Mouse (Mus musculus) brain, embryonic 14.5 days (tissue): ENCODE measurements at regions not wholly inside any gene's neighbourhood (a gene's known extent, or its start where the extent isn't known, plus 50 kb on each side); places are given as distances from the start of the nearest gene placed in this dataset.
A peak's percentile ranks its signal among the peaks of the same experiment; 100 is the strongest.

Experiments
- DNase-seq: peaks from one replicate; pipeline ENCODE4 v3.0.0-alpha.2; 2011; ENCODE audit warnings: low read depth
- CTCF ChIP-seq: fragments of 200-500 bp; IDR thresholded peaks from 2 replicates; pipeline ENCODE4 v1.5.1; 2012; ENCODE audit warnings: inconsistent platforms, mild to moderate bottlenecking, moderate library complexity, borderline replicate concordance; ENCODE audit not compliant: insufficient read depth, insufficient read length; ENCODE audit errors: extremely low read depth
- POLR2A ChIP-seq: fragments of 200-500 bp; IDR thresholded peaks from 2 replicates; pipeline ENCODE4 v1.6.1; 2012; ENCODE audit warnings: mild to moderate bottlenecking, inconsistent platforms, borderline replicate concordance; ENCODE audit not compliant: poor library complexity, insufficient read depth, insufficient read length, severe bottlenecking; ENCODE audit errors: extremely low read depth

DNA sequence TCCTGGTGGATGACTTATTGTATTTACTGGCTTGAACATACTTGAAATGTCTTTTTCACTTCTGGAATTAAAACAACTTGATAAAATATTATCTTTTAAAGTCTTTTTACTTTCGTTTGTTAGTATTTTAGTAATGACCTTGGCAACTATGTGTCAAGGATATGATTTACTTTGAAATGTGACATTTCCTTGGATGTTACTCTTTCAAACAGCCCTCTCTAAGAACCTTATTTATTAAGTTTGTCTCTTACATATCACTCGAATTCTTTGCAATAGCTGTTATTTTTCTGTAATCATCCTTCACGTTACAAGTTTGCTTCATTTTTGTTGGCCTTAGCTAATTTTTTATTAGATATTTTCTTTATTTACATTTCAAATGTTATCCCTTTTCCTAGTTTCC, 469.8 kb downstream of the Eepd1 start:
- no peak for DNase-seq
- no peak for TF ChIP-seq POLR2A
- TF ChIP-seq CTCF: no peak

DNA sequence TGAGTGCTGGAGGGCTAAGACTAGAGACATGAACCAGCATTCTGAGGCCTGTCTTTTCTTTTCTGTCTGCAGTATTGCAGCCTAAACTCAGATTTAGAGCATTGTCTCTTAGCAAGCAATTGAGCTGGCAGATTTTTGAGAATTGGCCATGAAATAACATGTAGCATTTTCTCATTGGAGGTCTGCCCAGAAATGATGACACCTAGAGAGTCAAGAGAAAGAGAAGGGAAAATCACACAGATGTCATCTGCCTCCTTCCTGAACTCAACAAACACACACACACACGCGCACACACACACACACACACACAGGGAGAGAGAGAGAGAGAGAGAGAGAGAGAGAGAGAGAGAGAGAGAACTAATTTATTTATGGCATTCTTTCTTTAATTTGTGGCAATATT, 477.7 kb downstream of the Eepd1 start:
- TF ChIP-seq POLR2A (no peak), CTCF (no peak)
- peak; percentile 74 for DNase-seq

DNA sequence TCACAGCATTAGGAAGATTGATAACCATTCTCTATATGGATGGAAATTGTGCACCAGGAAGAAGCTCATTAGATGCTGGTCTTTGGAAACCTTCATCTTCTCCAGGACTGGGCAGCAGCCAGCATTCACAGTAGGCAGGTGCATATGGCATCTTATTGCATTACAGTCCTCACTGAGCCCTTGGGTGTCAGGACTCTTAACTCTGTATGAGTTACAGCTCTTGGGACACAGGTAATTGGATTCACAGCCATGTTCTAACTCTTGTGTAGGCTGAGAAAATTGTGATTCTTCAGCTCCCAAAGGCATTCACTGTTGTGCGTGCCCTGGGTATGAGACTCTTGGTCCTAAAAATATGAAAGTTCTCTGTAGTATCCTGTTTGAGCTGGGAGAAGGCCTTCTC, 504.1 kb downstream of the Eepd1 start:
- DNase-seq: no peak
- TF ChIP-seq CTCF (no peak), POLR2A (no peak)

DNA sequence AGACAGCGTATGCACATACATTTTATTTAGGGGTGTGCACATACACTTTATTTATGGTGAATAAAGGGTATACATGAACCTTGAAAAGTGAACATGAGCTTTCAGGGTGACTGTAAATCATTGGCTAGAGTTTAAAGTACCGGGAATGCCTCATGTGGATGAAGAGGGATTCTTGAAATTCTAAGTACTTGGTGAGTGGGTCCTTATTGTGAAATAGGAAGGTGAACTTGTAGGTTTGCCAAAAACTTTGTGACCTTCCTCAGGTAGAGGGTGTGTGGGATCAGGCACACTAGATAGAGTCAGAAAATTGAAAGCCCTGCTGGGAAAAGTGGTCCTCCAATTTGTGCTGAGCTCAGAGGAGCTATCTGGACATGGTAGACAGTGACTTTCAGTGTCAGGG, 504.6 kb downstream of the Eepd1 start:
- no peak for DNase-seq
- no peak for TF ChIP-seq POLR2A
- no peak for TF ChIP-seq CTCF

DNA sequence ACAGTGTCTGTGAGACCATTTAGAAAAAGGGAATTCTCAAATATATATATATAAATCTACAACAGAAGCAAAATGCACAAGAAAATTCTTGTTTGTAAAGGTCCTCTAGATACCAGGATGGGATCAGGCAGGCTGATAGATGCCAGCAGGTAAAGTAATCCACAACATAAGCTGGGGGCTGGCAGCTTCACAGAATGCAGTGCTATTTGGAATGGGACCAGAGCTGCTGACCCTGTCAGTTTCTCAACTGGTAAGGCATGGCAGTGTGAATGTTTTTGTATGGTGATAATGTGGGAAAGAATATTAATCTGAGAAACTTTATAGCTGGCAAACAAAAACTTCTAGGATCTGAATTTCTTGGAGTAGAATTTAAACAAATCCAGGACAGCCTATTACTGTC, 520.5 kb downstream of the Eepd1 start:
- no peak for DNase-seq
- no peak for TF ChIP-seq POLR2A
- TF ChIP-seq CTCF: no peak
